Mouse (Mus musculus) liver, embryonic 14.5 days (tissue): ENCODE results near the gene Mansc1.

ENCODE experiments used
- CTCF ChIP-seq: IDR thresholded peaks from 2 replicates; pipeline ENCODE4 v1.5.1; 2016; ENCODE audit warnings: antibody characterized with exemption, low read depth, control low read depth
- EP300 ChIP-seq: IDR thresholded peaks from 2 replicates; pipeline ENCODE4 v1.6.1; 2016; ENCODE audit warnings: antibody characterized with exemption, low read depth

DNA sequence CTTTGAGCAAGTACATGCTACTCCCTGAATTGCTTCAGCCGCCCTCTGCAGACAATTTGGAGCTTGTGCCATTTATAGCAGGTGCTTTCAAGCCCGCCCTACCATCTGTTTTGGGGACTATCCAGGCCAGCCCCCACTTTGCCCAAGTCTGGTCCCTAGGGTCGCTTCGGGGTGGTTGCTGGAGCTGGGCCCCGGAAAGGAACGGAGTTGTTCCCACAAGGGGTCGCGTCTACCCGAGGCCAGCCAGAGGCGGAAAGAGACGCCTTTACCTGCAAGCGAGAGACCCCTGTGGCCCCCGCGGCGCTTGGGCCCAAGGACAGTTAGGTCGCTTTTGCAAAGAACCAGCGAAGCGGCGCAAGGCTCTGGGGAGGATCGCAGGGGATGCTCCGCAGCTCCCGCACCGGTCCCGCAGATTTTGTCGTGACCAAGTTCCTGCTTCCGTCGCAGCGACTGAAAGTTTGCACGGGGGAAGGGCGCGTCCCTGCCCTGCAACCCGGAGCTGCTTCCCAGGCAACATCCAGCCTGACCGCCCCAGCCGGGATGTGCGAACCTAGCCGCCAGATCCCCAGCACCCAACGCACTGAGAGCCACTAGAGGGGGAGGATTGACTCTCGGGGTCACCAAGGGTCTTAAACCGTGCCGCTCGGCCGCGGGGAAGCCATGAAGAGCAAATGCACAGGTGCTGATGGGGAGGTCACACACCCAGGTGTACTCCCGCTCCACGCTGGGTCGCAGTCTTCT is at the start of gene Mansc1:
- TF ChIP-seq CTCF = no peak
- TF ChIP-seq EP300 = no peak
